Mouse (Mus musculus) heart, embryonic 15.5 days (tissue): Measurements from ENCODE around the gene Pex19. TPM values are rescaled to one million over a fixed set of nuclear protein-coding genes. Genes with fewer than 3 reads are reported as not detected.

Experiments
- ATAC-seq: fragments of 200-750 bp; cut with Nextera tagmentation; replicated peaks from 2 replicates; pipeline ENCODE4 v1.8.0; 2017; ENCODE audit warnings: low read depth, moderate TSS enrichment; ENCODE audit not compliant: insufficient number of reproducible peaks, insufficient read depth, low FRiP score
- H3K27ac ChIP-seq: fragments of 300-500 bp; sonication (generic); 2 replicates; pipeline ENCODE4 v1.5.1; 2015; ENCODE audit warnings: mild to moderate bottlenecking, inconsistent platforms
- H3K27me3 ChIP-seq: fragments of 300-500 bp; sonication (generic); 2 replicates; pipeline ENCODE4 v1.6.1; 2015; ENCODE audit warnings: inconsistent platforms
- H3K36me3 ChIP-seq: fragments of 300-500 bp; sonication (generic); 2 replicates; pipeline ENCODE4 v1.6.1; 2015; ENCODE audit warnings: mild to moderate bottlenecking, inconsistent platforms
- H3K4me1 ChIP-seq: fragments of 300-500 bp; sonication (generic); replicated peaks from 2 replicates; pipeline ENCODE4 v1.6.1; 2015; ENCODE audit warnings: inconsistent platforms
- H3K4me2 ChIP-seq: fragments of 300-500 bp; sonication (generic); 2 replicates; pipeline ENCODE4 v1.6.1; 2015; ENCODE audit warnings: inconsistent platforms, mild to moderate bottlenecking, moderate library complexity
- H3K4me3 ChIP-seq: fragments of 300-500 bp; sonication (generic); 2 replicates; pipeline ENCODE4 v1.5.1; 2015; ENCODE audit warnings: mild to moderate bottlenecking, inconsistent platforms
- H3K9ac ChIP-seq: fragments of 300-500 bp; sonication (generic); 2 replicates; pipeline ENCODE4 v1.6.1; 2015; ENCODE audit warnings: mild to moderate bottlenecking, inconsistent platforms
- H3K9me3 ChIP-seq: fragments of 300-500 bp; sonication (generic); replicated peaks from 2 replicates; pipeline ENCODE4 v1.6.1; 2016; ENCODE audit warnings: inconsistent platforms
- WGBS: fragments of 180-500 bp; shearing (Covaris S2); methylation state at CpG from one replicate; pipeline ENCODE4 v1.1.7; 2015; ENCODE audit warnings: mixed read lengths; 5-methylcytosine and 5-hydroxymethylcytosine counted together
- polyA plus RNA-seq: library from polyadenylated mRNA; unstranded; fragments of >200 nt; fragmentation: Nextera tagmentation; extraction: Ambion mirVana; gene quantifications from 2 replicates; pipeline ENCODE4 v1.2.1, GENCODE M21; 2015

The Pex19 gene
- polyA plus RNA-seq, 1 experiment from 2014 or later: 124 TPM

- Histone ChIP-seq H3K4me3 (no peak overlapping the region), H3K36me3 (peaks cover 88% of the 10 kb centered on the region), H3K4me1 (peaks cover 3% of the 10 kb centered on the region; the same call in 1 of the 2 replicates), H3K9ac (no peak overlapping the region), H3K27me3 (no peaks in the 10 kb centered on the region), H3K4me2 (no peak overlapping the region), H3K9me3 (no peaks in the 10 kb centered on the region), H3K27ac (no peak overlapping the region)
- WGBS: 67% methylated on average over 10 of the region's 10 CpGs
- ATAC-seq: 0 out of 2 replicates have a peak, but pooled peaks have one; percentile 18
Observed at GRCm38 (mm10) chr1:172107777-172108477, 18.6 kb upstream of the Pex19 start.

DNA sequence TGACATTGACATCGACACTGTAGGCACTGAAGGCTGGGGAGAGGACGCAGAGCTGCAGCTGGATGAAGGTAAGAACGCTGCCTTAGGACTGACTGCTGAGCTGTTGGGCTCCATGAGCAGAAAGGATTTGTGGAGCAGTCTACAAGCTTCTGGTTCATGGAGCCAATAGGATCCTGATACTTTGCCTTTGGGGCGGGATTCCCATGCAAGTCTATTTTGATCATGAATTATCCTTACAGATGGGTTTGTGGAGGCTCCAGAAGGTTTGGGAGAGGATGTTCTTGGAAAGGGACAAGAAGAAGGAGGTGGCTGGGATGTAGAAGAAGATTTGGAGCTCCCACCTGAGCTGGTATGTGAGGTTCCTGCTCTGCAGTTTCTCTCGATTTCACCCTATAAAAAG is 9.6 kb upstream of the Pex19 start:
- WGBS: 89% methylated on average over 5 of the region's 5 CpGs
- H3K4me1 ChIP-seq: no peaks in the 10 kb centered on the region
- peaks cover 99% of the 10 kb centered on the region for H3K36me3 ChIP-seq
- no peaks in the 10 kb centered on the region for H3K9me3 ChIP-seq
- H3K4me2 ChIP-seq: no peak overlapping the region
- H3K4me3 ChIP-seq: no peak overlapping the region
- no peak overlapping the region for H3K27ac ChIP-seq
- ATAC-seq: no peak
- no peaks in the 10 kb centered on the region for H3K27me3 ChIP-seq
- no peak overlapping the region for H3K9ac ChIP-seq

GRCm38 (mm10) chr1:172119100-172119499 is 7.5 kb upstream of the Pex19 start:
- no peak for ATAC-seq
- no peak overlapping the region for H3K4me3 ChIP-seq
- H3K27ac ChIP-seq: no peak overlapping the region
- H3K27me3 ChIP-seq: no peaks in the 10 kb centered on the region
- H3K4me1 ChIP-seq: no peaks in the 10 kb centered on the region
- H3K4me2 ChIP-seq: no peak overlapping the region
- 66% methylated on average over 6 of the region's 6 CpGs for WGBS
- no peaks in the 10 kb centered on the region for H3K9me3 ChIP-seq
- H3K36me3 ChIP-seq: peaks cover 94% of the 10 kb centered on the region
- H3K9ac ChIP-seq: no peak overlapping the region

DNA sequence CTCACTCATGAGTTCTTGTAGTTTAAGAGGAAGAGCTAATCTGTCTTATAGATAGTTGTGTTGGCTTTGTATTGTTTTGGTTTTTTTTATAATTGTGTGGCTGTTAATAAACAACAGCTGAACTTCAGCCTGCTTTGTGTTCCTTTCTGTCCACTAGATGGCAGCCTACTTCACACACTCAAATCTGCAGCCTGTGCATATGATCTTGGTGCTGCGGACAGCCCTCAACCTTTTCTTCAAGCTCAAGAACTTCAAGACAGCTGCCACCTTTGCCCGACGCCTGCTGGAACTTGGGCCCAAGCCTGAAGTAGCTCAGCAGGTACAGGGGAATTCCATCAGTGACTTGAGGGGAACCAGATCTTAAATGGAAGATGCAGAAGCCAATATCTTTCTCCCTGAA is 6.8 kb upstream of the Pex19 start:
- Histone ChIP-seq H3K27me3 (no peaks in the 10 kb centered on the region), H3K4me1 (no peaks in the 10 kb centered on the region), H3K9ac (no peak overlapping the region), H3K36me3 (peaks cover 88% of the 10 kb centered on the region), H3K4me3 (no peak overlapping the region), H3K9me3 (no peaks in the 10 kb centered on the region), H3K27ac (no peak overlapping the region), H3K4me2 (no peak overlapping the region)
- ATAC-seq: no peak
- 62% methylated on average over 3 of the region's 3 CpGs for WGBS

DNA sequence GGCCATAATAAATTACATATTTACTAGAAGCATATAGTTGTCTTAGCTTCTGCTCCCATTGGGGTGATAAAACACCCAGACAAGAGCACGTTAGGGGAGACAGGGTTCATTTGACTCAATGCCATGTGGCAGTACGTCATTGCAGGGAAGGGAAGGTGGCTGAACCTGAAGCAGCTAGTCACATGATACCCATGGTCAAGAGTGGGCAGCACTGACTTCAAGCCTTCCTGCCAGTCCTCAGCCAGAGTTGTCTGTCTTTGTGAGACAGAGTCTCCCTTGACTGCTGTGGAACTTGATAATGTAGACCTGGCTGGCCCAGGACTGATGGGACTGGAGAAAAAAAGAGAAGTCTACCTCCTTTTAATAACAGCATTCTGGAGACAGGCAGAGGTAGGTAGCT is 3.9 kb upstream of the Pex19 start:
- H3K27me3 ChIP-seq: no peaks in the 10 kb centered on the region
- no peaks in the 10 kb centered on the region for H3K9me3 ChIP-seq
- H3K27ac ChIP-seq: no peak overlapping the region
- no peak overlapping the region for H3K4me3 ChIP-seq
- 72% methylated on average over 2 of the region's 2 CpGs for WGBS
- H3K4me1 ChIP-seq: peaks cover 10% of the 10 kb centered on the region
- no peak for ATAC-seq
- no peak overlapping the region for H3K9ac ChIP-seq
- H3K4me2 ChIP-seq: no peak overlapping the region
- peaks cover 59% of the 10 kb centered on the region for H3K36me3 ChIP-seq

- Histone ChIP-seq H3K27ac (no peak overlapping the region), H3K4me3 (no peak overlapping the region), H3K4me1 (peaks cover 12% of the 10 kb centered on the region), H3K9ac (no peak overlapping the region), H3K36me3 (peaks cover 52% of the 10 kb centered on the region), H3K9me3 (no peaks in the 10 kb centered on the region), H3K27me3 (no peaks in the 10 kb centered on the region), H3K4me2 (no peak overlapping the region)
- ATAC-seq: no peak
- WGBS: 69% methylated on average over 6 of the region's 6 CpGs
Observed at GRCm38 (mm10) chr1:172124572-172124971, 2.0 kb upstream of the Pex19 start.

DNA sequence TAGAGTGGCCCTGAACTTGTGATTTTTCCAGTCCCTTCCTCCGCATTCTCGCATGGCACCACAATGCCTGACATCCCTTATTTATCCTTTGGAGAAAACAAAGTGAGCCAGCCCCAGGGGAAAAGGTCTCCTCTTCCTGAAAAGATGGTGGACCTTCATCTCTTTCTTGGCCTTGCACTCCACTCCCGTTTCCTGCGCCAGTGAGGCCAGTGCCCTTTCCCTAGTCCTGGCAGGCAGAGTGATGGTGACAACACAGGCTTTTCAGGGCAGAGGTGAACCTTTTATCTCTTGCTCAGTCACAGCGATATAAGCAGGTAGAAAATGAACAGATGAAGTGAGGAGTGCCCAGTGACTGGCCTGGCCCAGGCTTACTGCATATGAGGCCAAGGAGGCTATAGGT is 932 bp downstream of the Pex19 start:
- Histone ChIP-seq H3K4me1 (peaks cover 12% of the 10 kb centered on the region), H3K27ac (no peak overlapping the region), H3K4me3 (peak overlapping the region; percentile 79), H3K9me3 (no peaks in the 10 kb centered on the region), H3K27me3 (no peaks in the 10 kb centered on the region), H3K4me2 (peak overlapping the region; percentile 87), H3K36me3 (peaks cover 52% of the 10 kb centered on the region), H3K9ac (peak overlapping the region; percentile 81)
- no peak for ATAC-seq
- WGBS: 30% methylated on average over 5 of the region's 5 CpGs

DNA sequence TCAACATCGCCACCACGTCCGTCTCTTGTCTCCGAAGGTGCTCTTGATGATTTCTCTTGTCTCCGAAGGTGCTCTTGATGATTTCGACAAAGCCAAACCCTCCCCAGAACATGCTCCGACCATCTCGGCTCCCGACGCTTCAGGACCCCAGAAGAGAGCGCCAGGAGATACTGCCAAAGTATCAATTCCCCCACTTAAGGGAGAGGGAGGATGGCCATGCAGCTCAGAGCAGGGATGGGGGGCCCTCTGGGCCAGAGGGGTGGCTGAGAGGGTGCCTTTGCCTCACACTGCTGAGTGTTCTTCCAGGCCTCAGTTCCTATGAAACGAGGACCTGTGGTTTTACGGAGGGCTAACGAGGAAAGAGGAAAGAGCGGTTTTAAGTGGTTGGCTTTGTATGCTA is 2.0 kb downstream of the Pex19 start:
- WGBS: 90% methylated on average over 15 of the region's 15 CpGs
- Histone ChIP-seq H3K36me3 (peaks cover 51% of the 10 kb centered on the region), H3K9me3 (no peaks in the 10 kb centered on the region), H3K4me1 (peaks cover 12% of the 10 kb centered on the region), H3K4me2 (no peak overlapping the region), H3K27ac (no peak overlapping the region), H3K4me3 (no peak overlapping the region), H3K9ac (no peak overlapping the region), H3K27me3 (no peaks in the 10 kb centered on the region)
- ATAC-seq: no peak

- peaks cover 12% of the 10 kb centered on the region for H3K4me1 ChIP-seq
- 68% methylated on average over 2 of the region's 2 CpGs for WGBS
- no peak overlapping the region for H3K27ac ChIP-seq
- no peaks in the 10 kb centered on the region for H3K27me3 ChIP-seq
- H3K4me2 ChIP-seq: no peak overlapping the region
- no peak overlapping the region for H3K9ac ChIP-seq
- no peaks in the 10 kb centered on the region for H3K9me3 ChIP-seq
- peaks cover 57% of the 10 kb centered on the region for H3K36me3 ChIP-seq
- ATAC-seq: no peak
- no peak overlapping the region for H3K4me3 ChIP-seq
Observed at GRCm38 (mm10) chr1:172129108-172129507, 2.6 kb downstream of the Pex19 start.

- no peak overlapping the region for H3K4me2 ChIP-seq
- H3K27ac ChIP-seq: no peak overlapping the region
- ATAC-seq: no peak
- H3K27me3 ChIP-seq: no peaks in the 10 kb centered on the region
- H3K36me3 ChIP-seq: peaks cover 63% of the 10 kb centered on the region
- H3K9ac ChIP-seq: no peak overlapping the region
- H3K4me3 ChIP-seq: no peak overlapping the region
- H3K9me3 ChIP-seq: no peaks in the 10 kb centered on the region
- 89% methylated on average over 5 of the region's 5 CpGs for WGBS
- H3K4me1 ChIP-seq: peaks cover 12% of the 10 kb centered on the region
Observed at GRCm38 (mm10) chr1:172129780-172130179, 3.2 kb downstream of the Pex19 start.

DNA sequence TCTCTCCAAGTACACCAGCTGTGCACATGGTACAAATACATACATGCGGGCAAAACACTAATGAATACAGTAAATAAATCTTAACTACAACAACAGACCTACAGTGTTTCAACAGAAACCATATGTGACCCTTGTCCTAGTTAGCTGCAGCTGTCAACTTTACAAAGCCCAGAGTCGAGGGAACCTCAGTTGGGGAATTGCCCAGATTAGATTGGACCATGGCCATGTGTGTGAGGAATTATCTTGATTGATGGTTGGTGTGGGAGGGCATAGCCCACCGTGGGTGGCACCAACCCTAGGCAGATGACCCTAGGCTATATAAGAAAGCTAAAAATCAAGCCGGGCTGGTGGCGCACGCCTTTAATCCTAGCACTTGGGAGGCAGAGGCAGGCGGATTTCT is 5.8 kb downstream of the Pex19 start:
- H3K9me3 ChIP-seq: no peaks in the 10 kb centered on the region
- H3K27ac ChIP-seq: no peak overlapping the region
- H3K4me1 ChIP-seq: peaks cover 6% of the 10 kb centered on the region
- no peak; the same call in 1 of the 2 replicates for ATAC-seq
- 83% methylated on average over 7 of the region's 7 CpGs for WGBS
- H3K36me3 ChIP-seq: peaks cover 78% of the 10 kb centered on the region
- H3K4me2 ChIP-seq: no peak overlapping the region
- H3K4me3 ChIP-seq: no peak overlapping the region
- no peak overlapping the region for H3K9ac ChIP-seq
- H3K27me3 ChIP-seq: no peaks in the 10 kb centered on the region

DNA sequence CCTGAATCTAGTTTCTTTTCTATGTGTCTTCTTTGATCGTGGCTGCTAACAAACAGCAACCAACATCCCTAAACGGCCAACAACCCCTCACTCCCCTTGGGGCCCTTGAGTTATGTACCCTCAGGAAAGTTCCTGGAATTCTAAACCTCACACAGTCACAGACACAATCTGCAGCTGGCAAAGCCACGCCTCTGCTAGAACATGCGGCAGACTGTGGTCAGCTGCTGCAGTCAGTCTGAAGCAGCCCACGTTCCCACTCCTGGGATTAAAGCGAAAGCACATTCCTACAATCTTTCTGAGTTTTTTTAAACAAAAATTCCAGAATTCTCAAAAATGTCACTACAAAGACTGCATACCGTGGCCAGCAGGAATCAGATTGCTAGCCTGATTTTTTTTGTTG is 7.0 kb downstream of the Pex19 start:
- Histone ChIP-seq H3K4me1 (no peaks in the 10 kb centered on the region), H3K36me3 (peaks cover 76% of the 10 kb centered on the region), H3K4me2 (no peak overlapping the region), H3K4me3 (no peak overlapping the region), H3K9me3 (no peaks in the 10 kb centered on the region), H3K27ac (no peak overlapping the region), H3K27me3 (no peaks in the 10 kb centered on the region), H3K9ac (no peak overlapping the region)
- WGBS: 65% methylated on average over 7 of the region's 7 CpGs
- no peak for ATAC-seq
